Mouse (Mus musculus) liver, embryonic 14.5 days (tissue): ENCODE measurements around the gene Nepro.

Source experiments
- CTCF ChIP-seq: IDR thresholded peaks from 2 replicates; pipeline ENCODE4 v1.5.1; 2016; ENCODE audit warnings: antibody characterized with exemption, low read depth, control low read depth
- EP300 ChIP-seq: IDR thresholded peaks from 2 replicates; pipeline ENCODE4 v1.6.1; 2016; ENCODE audit warnings: antibody characterized with exemption, low read depth

GRCm38 (mm10) chr16:44761811-44762210 is 37.7 kb downstream of the Nepro start:
- TF ChIP-seq CTCF (peak; percentile 5; the same call in 1 of the 2 replicates), EP300 (no peak)
